Mouse (Mus musculus) lung, postnatal 14 days (tissue): ENCODE results near the gene Ttc24.
A peak's percentile ranks its signal among the peaks of the same experiment; 100 is the strongest.

Experiments
- DNase-seq: peaks from one replicate; pipeline ENCODE4 v3.0.0; 2021

Gene Ttc24

DNA sequence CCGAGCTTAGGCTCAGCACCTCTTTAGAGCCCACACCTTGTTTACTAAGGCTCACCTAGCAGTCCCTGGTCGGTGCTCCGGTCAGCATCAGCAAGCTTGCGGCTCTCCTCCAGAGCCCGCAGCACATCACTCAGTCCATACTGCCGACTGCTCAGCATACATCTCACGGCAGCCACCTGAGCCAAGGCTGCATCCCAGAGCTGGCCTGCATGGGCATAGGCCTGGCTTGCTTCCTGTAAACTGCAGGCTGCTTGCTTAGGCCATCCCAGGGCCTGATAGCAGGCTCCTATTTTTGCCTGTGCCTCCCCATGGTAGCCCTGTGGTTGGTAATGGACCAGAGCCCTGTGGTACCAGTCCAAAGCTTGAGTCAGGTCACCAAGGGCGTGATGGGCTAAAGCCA, 3.3 kb downstream of the Ttc24 start:
- no peak for DNase-seq

DNA sequence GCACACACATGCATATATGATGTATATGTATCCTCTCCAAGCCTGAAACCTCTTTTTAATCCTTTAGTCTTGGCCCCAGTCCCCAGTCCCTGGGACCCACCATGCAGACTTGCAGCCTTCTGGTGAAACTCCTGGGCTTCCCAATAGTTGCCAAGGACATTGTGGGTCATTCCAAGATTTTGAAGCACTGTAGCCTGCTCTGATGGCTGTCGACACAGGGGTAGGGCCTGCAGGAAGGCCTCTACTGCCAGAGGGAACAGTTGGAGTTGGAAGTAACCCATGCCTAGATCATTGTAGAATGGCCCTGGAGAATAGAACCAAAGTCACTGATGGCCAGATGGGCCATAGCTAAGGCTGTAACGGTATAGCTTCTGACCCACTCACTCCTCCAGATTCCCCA, 3.8 kb downstream of the Ttc24 start:
- no peak for DNase-seq

DNA sequence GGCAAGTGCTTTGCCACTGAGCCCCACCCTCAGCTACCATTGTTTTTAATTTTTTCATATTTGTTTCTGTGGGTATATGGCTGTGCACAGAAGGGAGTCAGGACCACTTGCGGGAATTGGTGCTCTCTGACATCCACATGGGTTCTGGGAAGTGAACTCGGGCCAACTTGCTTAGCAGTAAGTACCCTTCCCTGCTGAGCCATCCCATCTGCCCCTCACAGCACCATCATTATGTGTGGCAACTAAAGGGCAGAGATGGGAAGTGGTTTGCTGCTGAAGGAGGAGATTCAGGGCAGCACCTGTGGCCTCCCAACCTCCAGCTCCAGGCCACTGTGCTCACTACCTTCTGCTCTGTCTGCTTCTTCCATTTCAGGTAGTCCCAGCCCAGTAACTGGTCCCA, 4.5 kb downstream of the Ttc24 start:
- DNase-seq = no peak

DNA sequence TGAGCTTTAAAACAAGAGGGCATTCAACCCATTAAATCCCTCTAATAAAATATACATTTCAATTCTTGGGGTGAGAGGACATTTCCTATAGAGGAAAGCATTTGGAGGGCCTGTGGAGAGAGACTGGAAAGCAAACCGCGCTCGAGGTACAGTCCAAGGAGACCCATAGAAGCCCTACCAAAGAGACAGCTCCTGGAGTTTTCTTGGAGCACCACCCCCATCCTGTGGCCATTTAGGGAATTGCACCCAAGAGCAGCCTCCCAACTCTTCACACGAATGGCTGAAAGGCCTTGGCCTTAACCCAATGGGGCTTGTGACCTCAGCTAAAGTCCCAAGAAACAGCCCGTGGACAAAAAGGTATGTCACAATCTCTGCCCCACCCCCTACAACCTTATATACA, 6.3 kb downstream of the Ttc24 start:
- peak; percentile 91 for DNase-seq

DNA sequence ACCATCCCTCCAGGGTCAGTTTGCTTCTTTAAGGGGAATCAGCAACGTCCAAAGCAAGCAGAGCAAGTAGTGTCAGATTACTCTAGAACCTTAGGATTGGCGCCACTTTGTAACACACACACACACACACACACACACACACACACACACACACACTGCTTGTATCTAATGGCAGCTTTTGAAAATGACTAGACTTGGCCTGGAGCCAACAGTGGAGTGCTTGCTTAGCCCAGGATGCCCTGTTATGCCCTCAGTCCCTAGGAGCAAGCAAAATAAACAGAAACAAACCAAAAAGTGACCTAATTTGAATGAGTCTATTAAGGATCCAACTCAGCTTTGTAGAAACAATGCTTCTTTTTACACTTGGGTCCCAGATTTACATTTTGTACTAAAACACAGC, 9.7 kb downstream of the Ttc24 start:
- peak; percentile 64 for DNase-seq

DNA sequence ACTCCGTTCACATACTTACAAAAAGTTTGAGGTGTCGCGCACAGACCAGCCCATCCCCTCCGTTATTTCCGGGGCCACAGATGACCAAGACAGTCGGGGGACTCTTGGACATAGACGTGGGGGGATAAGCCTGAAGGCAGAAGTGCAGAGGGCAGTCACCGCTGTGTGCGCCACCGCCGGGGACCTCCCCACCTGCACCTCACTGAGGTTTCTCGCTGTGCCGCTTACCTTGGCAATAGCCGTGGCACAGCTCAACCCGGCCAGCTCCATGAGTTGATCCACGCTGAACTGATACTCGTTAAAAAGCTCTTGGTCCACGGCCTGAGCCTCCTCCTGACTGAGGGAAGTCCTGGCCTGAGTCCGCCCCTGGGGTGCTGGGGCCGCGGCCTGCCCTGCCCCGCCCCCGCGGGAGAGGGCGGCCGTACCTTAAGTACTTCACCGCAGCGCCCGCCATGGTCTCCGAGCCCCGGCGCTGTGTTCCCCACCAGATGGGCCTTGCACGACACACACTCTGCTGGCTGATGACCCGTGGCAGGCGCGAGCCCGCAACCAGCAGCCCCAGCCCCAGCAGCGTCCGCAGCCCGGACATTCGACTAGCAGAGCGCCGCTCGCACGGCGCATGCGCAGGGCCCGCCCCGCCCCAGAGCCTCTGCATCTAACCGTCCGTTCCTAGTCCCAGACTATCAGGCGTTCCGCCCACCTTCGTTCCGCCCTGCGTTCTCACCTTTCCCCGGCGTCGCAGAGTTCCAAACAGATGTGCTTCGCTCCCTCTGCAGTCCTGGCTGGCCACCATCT, 20.0 kb downstream of the Ttc24 start, which contains the start of gene Naxe:
Gene Naxe, minus strand, starts transcription at position 594 of the 795 bp plus-strand sequence.
- DNase-seq = peak; percentile 84

DNA sequence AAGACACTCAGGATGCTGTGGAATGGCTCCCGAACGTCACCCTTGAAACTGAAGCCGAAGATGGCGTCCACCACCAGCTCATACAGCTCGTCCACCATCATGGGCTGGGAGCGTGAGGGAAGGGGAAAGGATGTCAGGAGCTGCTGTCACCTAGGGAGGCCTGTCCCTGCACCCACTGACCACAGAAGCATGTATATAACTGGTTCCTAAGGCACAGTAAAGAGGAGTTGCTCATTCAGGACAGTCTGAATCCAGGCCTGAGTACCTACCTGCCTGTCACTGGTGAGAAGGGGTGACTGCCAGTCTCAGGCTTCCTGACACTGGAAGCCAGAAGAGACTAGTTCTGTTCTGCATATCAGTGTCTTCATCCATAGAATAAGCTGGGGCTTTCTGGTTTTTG, 21.1 kb downstream of the Ttc24 start:
- no peak for DNase-seq

DNA sequence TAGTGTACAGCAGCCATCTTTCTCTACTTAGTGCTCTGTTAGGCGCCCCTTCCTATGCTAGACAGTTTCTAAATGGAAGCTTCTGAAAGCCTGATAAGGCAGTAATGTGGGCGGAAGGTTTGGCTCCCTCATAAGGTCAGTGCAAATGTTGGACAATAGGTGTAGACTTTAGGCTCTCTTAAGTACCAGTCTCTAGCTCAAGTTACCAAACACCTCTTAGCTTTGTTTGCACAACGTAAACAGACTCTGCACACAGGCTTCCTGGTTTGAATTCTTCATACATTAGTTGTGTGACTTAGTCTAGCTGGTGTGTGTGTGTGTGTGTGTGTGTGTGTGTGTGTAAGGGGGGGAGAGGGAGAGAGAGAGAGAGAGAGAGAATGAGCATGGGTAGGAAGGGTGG, 28.6 kb downstream of the Ttc24 start:
- no peak for DNase-seq

DNA sequence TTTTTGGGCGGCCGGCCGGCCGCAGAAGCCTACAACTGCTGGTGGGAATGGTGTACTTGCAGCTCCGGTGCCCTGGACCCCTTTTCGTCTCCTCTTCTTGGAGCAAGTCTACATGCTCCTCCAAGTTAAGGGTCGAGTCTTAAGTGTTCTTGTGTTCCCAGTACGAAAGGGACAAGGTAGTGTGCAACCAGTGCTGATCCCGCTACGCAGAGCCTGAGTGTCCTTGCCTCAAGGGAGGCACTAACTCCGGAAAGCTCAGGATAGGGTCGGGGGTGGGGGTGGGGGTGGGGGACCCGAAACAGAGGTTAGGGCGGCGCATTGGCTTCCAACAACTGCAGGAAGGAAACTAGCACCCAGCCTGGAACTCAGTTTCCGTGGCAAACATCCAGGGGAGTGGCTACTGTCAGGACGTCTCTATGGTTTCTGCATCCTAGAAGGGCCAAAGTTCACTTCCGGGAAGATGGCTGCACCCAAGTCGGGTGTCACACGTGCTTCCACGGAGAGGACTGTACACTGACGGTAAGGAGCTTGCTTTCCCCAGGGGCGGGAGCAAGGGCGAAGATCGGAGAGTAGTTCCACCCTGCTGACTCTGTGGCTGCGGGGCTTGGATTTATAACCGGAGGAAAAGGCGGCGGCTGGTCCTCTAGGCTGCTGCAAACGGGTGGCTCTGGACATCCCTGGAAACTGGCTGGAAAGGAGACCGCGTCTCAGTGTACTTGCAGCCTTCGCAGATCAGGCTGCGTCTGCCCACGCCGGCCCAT, 35.3 kb downstream of the Ttc24 start, which contains the start of gene Gpatch4:
Gene Gpatch4, plus strand, starts transcription at position 448 of the 761 bp plus-strand sequence.
- peak; percentile 88 for DNase-seq

DNA sequence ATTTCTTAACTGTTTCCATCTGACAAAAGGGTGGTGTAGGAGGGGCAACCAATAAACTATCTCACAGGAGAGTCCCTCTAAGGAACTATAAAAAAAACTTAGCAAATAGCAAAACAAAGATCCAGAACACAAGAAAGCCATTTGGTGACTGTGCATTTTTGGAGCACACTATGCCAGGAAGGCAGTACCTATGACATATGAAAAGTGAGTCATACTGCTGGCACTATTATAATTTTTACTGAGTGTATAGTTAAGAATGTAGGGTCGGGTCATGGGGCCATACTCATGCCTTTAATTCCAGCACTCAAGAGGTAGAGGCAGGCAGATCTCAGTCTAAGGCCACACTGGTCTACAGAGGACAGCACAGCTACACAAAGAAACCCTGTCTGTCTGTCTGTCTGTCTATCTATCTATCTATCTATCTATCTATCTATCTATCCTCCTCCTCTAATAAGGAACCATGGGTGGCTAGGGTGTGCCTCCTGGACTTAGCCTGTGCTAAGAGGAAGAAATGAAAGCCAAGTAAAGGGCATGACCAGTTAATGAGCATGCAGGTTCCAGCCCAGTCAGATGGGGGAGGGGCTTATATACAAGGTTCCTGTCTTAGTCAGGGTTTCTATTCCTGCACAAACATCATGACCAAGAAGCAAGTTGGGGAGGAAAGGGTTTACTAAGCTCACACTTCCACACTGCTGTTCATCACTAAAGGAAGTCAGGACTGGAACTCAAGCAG, 42.4 kb downstream of the Ttc24 start:
- DNase-seq = no peak

DNA sequence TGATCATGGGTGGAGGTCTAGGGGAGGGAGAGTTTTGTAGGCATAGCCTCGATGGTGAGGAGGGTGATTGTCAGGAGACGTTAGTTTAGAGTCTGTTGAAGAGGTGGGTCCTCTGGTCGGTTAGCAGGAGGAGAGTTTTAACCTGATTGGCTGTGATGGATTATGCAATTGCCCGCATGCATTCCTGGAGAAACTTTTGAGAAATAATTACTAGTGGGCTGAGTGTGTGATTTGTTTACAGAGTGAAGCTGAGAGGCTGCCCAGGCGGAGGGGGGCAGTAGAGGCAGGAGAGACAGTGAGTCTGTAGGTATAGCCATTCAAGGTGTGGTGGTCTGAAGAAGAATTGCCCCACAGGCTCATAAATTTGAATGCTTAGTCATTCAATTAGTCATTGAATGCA, 44.6 kb downstream of the Ttc24 start:
- peak; percentile 18 for DNase-seq

DNA sequence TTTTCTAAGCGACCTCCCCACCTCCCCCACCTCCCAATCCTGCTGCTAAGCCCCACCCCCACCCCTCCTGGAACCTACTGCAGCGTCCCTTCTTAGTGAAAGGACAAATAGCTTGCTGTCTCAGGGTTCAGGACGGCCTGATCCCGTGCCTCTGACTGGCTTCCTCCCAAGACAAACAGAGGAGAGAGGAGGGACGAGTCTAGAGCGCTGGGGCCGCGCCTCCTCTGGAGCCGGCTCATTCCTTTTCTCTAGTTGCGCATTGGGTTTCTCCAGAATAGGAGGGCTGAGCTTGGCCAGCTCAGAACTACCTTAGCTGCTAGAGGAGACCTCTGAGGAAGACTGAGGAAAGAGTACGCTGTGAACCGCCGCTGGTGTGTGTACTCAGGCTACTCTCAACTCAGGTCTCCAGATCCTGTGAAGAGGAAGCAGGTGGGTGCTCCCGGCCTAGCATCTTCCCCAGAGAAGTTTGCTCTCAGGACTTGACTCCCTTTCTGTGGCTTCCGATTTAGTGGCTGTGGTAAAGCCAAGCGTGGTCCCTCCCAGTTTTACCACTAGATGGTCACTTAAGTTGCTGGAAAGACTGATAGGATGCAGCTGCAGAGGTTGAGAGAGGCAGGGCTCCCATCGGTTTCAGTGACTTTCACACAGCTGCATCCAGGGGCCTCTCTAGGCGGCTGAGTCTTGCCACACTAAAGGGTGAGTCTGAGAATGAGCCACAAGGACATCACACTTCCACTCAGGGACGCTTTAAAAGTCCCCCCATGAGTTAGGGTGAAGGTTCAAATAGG, 47.3 kb downstream of the Ttc24 start:
- DNase-seq = peak; percentile 74

DNA sequence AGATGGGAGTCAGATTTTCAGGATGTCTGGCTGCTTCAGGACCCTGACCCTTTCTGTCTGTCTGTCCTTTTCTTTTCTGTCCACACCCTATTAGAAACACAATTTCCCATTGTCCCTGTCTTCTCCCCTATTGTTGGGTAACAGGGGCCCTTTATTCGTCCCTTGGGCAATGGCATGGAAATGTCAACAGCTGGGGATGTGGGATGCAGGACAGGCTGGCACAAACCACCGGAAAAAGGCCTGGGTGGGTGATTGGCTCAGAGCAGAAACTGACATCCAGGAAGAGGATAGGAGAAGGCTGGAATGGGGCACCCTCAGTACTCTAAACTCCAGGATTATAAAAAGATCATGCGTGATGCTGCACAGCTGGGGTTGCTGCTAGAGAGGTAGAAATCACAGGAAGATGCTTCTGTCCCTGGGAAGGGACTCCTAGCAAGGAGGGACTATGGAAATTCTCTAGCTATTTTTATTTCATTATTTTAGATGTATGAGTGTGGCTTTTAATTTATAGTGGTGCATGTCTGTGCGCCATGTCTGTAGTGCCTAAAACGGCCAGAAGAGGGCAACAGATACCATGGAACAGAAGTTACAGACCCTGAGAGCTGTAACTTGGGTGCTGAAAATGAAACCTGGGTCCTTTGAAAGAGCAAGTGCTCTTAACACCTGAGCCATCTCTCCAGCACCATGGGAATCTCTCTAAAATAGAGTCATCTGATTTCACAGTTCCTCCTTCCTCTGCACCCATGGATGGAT, 50.5 kb downstream of the Ttc24 start, which contains the start of gene Hapln2:
Gene Hapln2, minus strand, starts transcription at position 150 of the 753 bp plus-strand sequence.
- peak; percentile 35 for DNase-seq

DNA sequence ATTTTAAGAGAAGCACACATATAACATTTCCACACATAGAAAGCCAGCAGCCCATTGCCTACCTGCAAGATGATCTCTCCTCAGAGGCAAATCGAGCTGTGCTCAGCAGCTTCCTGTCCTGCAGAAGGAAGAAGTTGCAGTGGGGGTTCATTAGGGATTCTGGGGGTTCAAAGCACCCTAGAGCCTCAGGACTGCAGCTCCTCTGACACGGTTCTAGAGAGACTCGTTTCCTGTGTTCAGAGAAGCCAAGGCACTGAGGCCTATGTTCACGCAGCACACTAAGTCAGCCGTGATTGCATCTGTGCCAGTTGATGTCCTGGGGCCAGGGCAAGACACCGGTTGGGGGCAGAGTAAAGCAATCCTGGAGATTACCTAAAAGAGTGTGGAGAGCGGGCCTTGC, 51.3 kb downstream of the Ttc24 start:
- no peak for DNase-seq

DNA sequence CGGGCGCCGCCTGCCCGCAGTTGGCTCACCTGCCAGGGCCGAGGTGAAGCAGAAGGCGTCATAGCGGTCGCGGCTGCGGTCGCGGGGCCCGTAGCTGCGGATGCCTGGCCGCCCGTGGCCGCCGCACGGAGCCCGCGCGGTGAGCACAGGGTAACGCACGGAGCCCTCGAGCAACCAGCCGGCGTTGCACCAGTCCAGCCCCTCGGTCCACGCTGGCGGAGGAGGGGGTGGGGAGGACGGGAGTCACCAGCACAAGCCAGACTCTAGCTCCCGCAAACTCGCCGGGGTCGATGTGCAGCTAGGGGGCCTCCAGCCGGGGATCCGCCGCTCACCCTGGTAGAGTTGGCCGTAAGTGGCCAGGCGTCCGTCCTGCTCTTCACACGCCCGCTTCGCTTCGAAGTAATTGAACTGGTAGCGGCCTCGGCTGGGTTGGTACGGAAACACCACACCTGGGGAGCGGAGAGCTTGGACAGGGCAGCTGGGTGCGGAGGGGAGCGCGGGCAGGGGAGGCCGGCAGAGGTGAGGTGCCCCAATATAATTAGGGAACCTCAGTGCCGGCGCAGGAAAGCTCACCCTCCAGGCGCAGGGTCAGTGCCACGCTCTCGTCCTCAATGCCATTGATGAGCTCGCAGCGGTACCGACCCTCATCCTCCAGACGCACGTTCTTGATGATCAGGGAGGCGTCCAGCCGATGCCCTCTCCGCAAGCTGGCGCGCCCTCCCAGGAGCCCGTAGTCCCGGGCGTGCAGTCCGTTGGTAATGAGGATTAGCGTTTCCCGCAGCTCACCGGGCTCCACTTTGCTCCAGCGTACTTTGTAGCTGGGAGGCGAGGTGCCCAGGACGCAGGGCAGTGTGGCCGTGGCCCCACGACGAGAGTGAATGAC, 54.7 kb downstream of the Ttc24 start:
- peak; percentile 17 for DNase-seq

DNA sequence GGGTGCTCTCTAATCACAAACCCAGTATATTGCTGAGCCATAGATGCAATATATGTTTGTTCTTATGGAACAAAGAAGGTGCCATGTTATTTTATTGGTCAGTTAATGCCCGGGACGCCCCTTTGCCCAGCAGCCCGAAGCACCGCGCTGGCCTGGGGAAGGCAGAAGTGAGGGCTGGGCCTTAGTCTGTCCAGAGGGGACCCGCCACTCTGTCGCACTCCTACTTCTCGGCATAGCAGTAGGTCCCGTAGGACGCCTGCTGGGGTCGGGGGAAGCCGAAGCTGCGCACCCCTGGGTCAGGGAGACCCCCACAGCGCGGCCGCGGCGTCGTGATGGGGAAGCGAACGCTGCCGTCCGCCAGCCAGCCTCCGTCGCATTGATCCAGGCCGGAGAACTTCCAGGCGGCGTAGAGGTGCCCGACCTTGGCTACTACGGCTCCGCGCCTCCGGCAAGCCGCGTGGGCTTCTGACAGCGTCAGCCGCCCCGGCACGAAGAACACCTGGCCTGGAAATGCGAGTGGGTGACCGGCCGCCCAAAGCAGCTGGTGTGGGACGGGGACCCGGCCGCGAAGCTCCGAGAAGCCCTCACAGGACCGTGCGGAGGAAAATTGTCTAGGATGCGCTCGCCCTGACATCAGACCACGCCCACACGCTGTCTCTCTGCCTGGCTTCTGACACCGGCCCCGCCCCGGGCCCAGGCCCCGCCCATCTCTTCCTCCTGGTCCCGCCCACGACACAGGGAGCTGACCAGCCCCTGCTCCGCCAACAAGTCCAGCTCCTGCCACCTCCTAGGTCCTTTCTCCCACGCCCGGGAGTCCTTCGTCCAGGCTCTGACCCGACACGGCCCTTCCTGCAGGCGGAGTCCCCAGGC, 55.5 kb downstream of the Ttc24 start:
- peak; percentile 93 for DNase-seq
